Mouse (Mus musculus) liver, adult 2 months (tissue): Measurements from ENCODE around the gene Antxr2. TPM values are rescaled to one million over a fixed set of nuclear protein-coding genes. Genes with fewer than 3 reads are reported as not detected.
A peak's percentile ranks its signal among the peaks of the same experiment; 100 is the strongest.

Source experiments
- DNase-seq: peaks from one replicate; pipeline ENCODE4 v3.0.0-alpha.2; 2011; ENCODE audit warnings: low read depth, low spot score; ENCODE audit errors: extremely low read depth
- H3K27ac ChIP-seq: fragments of 200-500 bp; replicated peaks from 2 replicates; pipeline ENCODE4 v1.5.1; 2012; ENCODE audit warnings: low read depth, mild to moderate bottlenecking, control low read depth, inconsistent platforms, low read length; ENCODE audit not compliant: insufficient read depth
- H3K27me3 ChIP-seq: fragments of 200-500 bp; 2 replicates; pipeline ENCODE4 v1.6.1; 2012; ENCODE audit warnings: mild to moderate bottlenecking, moderate library complexity, low read length, inconsistent platforms; ENCODE audit not compliant: control insufficient read depth, insufficient read depth
- H3K36me3 ChIP-seq: fragments of 200-500 bp; 2 replicates; pipeline ENCODE4 v1.6.1; 2012; ENCODE audit warnings: low read length, inconsistent platforms; ENCODE audit not compliant: control insufficient read depth, insufficient read depth
- H3K4me1 ChIP-seq: fragments of 200-500 bp; 2 replicates; pipeline ENCODE4 v1.6.1; 2011; ENCODE audit warnings: low read length; ENCODE audit not compliant: control insufficient read depth, insufficient read depth
- H3K4me3 ChIP-seq: fragments of 200-500 bp; 2 replicates; pipeline ENCODE4 v1.5.1; 2011; ENCODE audit warnings: low read depth, mild to moderate bottlenecking, control low read depth, low read length, moderate library complexity; ENCODE audit not compliant: insufficient read depth
- H3K79me2 ChIP-seq: fragments of 200-500 bp; 2 replicates; pipeline ENCODE4 v1.6.1; 2012; ENCODE audit warnings: inconsistent platforms, mild to moderate bottlenecking, low read length, moderate library complexity; ENCODE audit not compliant: control insufficient read depth, insufficient read depth
- H3K9ac ChIP-seq: fragments of 200-500 bp; 2 replicates; pipeline ENCODE4 v1.6.1; 2012; ENCODE audit warnings: low read depth, mild to moderate bottlenecking, control low read depth, inconsistent platforms, low read length
- CTCF ChIP-seq: fragments of 200-500 bp; IDR thresholded peaks from 2 replicates; pipeline ENCODE4 v1.5.1; 2011; ENCODE audit warnings: low read depth, low read length, control low read depth
- POLR2A ChIP-seq: fragments of 200-500 bp; IDR thresholded peaks from 2 replicates; pipeline ENCODE4 v1.6.1; 2011; ENCODE audit warnings: low read length, control low read depth; ENCODE audit not compliant: insufficient read depth; ENCODE audit errors: extremely low read depth
- WGBS: fragments of 180-500 bp; shearing (Covaris S2); methylation state at CpG from one replicate; pipeline ENCODE4 v1.1.7; 2018; 5-methylcytosine and 5-hydroxymethylcytosine counted together
- polyA plus RNA-seq: library from polyadenylated mRNA; depleted of rRNA; stranded (reverse); fragments of >200 nt; gene quantifications from 2 replicates; pipeline ENCODE4 v1.2.3, GENCODE M21; 2012; rRNA removed
- total RNA-seq: library from RNA; depleted of rRNA; stranded (reverse); fragments of >200 nt; gene quantifications from 2 replicates; pipeline ENCODE4 v1.2.3, GENCODE M21; 2014; rRNA removed

Gene Antxr2
- total and polyA plus RNA-seq, 2 experiments: 5.5 to 24.9 TPM

DNA sequence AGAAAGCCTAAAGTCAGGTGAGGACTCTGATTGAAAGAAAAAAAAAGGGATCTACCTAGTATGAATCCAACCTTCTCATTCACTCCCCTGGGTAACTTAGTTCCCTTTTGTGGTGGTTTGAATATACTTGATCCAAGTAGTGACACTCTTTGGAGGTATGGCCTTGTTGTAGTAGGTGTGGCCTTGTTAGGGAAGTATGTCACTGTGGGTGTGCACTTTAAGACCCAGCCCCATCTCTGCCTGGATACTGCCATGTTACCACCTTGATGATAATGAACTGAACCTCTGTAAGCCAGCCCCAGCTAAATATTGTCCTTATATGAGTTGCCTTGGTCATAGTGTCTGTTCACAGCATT is 190.9 kb downstream of the Antxr2 start:
- no peak overlapping the region for H3K27ac ChIP-seq
- no peaks in the 10 kb centered on the region for H3K36me3 ChIP-seq
- no peaks in the 10 kb centered on the region for H3K79me2 ChIP-seq
- no peak overlapping the region for H3K9ac ChIP-seq
- no peak overlapping the region for H3K4me3 ChIP-seq
- DNase-seq: no peak
- no peak for TF ChIP-seq POLR2A
- TF ChIP-seq CTCF: no peak
- peaks cover 4% of the 10 kb centered on the region; the same call in 1 of the 2 replicates for H3K4me1 ChIP-seq
- H3K27me3 ChIP-seq: no peaks in the 10 kb centered on the region

GRCm38 (mm10) chr5:97839271-97839923 is 191.4 kb downstream of the Antxr2 start:
- no peaks in the 10 kb centered on the region for H3K27me3 ChIP-seq
- 87% methylated on average over 3 of the region's 3 CpGs for WGBS
- no peak overlapping the region for H3K27ac ChIP-seq

DNA sequence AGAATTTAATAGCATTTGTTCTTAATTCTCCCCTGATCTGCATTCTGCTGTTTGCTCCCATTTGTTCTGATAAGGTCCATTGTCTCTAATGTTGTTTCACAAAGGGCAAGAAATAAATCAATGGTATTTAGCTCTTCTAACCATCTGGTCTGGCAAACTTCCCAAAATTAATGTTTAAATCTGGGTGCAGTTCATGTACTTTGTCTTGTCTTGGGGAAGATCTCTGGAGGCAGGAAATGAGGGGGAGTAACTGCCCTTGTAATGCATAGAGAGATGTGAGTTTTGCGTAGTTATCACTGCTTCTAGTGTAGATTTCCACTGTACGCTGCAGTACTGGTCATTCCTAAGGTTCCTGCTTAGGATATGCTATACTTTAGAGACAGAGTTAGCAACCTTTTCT is 193.5 kb downstream of the Antxr2 start:
- Histone ChIP-seq H3K4me3 (no peak overlapping the region), H3K79me2 (no peaks in the 10 kb centered on the region), H3K4me1 (peaks cover 5% of the 10 kb centered on the region; the same call in 1 of the 2 replicates), H3K27ac (no peak overlapping the region), H3K36me3 (no peaks in the 10 kb centered on the region), H3K27me3 (no peaks in the 10 kb centered on the region), H3K9ac (no peak overlapping the region)
- WGBS: 84% methylated on average over 2 of the region's 2 CpGs
- no peak for DNase-seq
- TF ChIP-seq POLR2A: no peak
- TF ChIP-seq CTCF: no peak

More at GRCm38 (mm10) chr5:97839271-97839923, 191.4 kb downstream of the Antxr2 start:
- Histone ChIP-seq H3K36me3 (no peaks in the 10 kb centered on the region), H3K9ac (no peak overlapping the region), H3K4me1 (peaks cover 4% of the 10 kb centered on the region; the same call in 1 of the 2 replicates), H3K4me3 (no peak overlapping the region), H3K79me2 (no peaks in the 10 kb centered on the region)
- DNase-seq: no peak
- TF ChIP-seq POLR2A: no peak

DNA sequence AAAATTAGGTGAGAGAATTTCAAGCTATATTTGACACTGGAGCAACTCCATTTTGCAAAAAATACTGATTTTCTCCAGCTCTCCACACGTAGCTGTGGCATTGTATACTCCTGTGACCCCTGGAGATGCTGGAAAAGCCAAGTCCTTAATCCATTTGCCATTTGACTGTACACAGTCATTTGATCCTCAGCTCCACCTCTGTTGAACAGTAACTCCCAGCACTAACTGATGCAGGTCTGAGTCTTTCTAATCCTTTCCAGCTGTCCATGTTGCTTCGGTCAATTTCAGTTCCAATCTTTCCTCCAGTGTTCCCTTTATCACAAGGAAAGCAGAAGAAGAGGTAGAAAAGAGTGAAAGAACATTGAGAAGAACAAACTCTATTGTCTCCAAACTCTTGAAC is 195.4 kb downstream of the Antxr2 start:
- Histone ChIP-seq H3K9ac (no peak overlapping the region), H3K4me1 (peaks cover 5% of the 10 kb centered on the region; the same call in 1 of the 2 replicates), H3K27me3 (no peaks in the 10 kb centered on the region), H3K4me3 (no peak overlapping the region), H3K79me2 (no peaks in the 10 kb centered on the region), H3K27ac (no peak overlapping the region), H3K36me3 (no peaks in the 10 kb centered on the region)
- 80% methylated on average over 2 of the region's 2 CpGs for WGBS
- DNase-seq: no peak
- no peak for TF ChIP-seq CTCF

GRCm38 (mm10) chr5:97834770-97835169 is 196.1 kb downstream of the Antxr2 start:
- Histone ChIP-seq H3K27me3 (no peaks in the 10 kb centered on the region), H3K36me3 (no peaks in the 10 kb centered on the region), H3K4me3 (no peak overlapping the region), H3K4me1 (peaks cover 5% of the 10 kb centered on the region; the same call in 1 of the 2 replicates), H3K27ac (peak overlapping the region; percentile 11; the same call in 1 of the 2 replicates), H3K9ac (no peak overlapping the region), H3K79me2 (no peaks in the 10 kb centered on the region)
- DNase-seq: peak; percentile 89
- TF ChIP-seq CTCF (no peak), POLR2A (no peak)
- WGBS: 18% methylated on average over 1 of the region's 1 CpGs

Other genes starting within 250 kb of the Antxr2 start
- gene Prdm8, start 136.2 kb upstream of the Antxr2 start, total RNA-seq: not detected in 2 replicates
- not detected in 2 replicates for gene Prdm8, start 136.2 kb upstream of the Antxr2 start, polyA plus RNA-seq
- not detected in 2 replicates for gene Fgf5, start 223.1 kb upstream of the Antxr2 start, total RNA-seq
- gene Fgf5, start 223.1 kb upstream of the Antxr2 start, polyA plus RNA-seq: not detected in 2 replicates